Mouse (Mus musculus): ENCODE measurements around the gene Ugt1a6a. TPM values are rescaled to one million over a fixed set of nuclear protein-coding genes. Genes with fewer than 3 reads are reported as not detected.

Gene Ugt1a6a
- polyA plus RNA-seq, 1 experiment from 2014 or later, result 2.6 TPM

- H3K4me2 ChIP-seq, result no peak within 1 kb of the TSS
- no peak within 1 kb of the TSS for H3K9ac ChIP-seq
- H3K9me3 ChIP-seq, result peaks cover 71% of the 10 kb centered on the region
- H3K4me1 ChIP-seq (replicated peaks), result no peaks in the 10 kb centered on the region
- no peaks in the 10 kb centered on the region for H3K36me3 ChIP-seq
- ATAC-seq (ENCODE audit: low read depth), result no peak
- 55% methylated on average over 5 of the region's 5 CpGs for WGBS
- H3K4me3 ChIP-seq, result no peak within 1 kb of the TSS
- H3K27me3 ChIP-seq, result no peaks in the 10 kb centered on the region
- no peak within 1 kb of the TSS for H3K27ac ChIP-seq (replicated peaks)
Measured at GRCm38 (mm10) chr1:88226670-88227379, 92.2 kb downstream of the Ugt1a6a start, which contains the start of gene Mroh2a. TSS of gene Mroh2a (plus strand) at chr1:88226986.

DNA sequence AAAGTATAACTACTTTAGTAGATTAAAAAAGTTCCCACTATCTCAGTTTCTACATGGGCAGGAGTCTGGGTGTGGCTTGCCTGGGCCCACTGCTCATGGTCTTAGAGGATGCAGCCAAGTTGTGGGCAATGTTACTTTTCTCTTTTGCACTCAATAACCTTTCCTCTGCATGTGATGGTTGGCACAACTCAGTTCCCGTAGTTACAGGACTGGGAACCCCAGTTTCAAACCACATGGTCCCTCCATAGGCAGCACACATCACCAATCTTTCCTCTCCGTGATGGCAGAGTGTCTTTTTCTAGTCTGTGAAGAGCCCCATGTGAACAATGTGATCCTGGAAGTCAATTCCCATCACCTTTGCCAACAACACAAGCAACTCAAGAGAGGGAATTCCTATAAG is 92.9 kb downstream of the Ugt1a6a start:
- no peak overlapping the region for H3K4me2 ChIP-seq
- H3K4me1 ChIP-seq (replicated peaks), result no peaks in the 10 kb centered on the region
- 57% methylated on average over 2 of the region's 2 CpGs for WGBS
- no peaks in the 10 kb centered on the region for H3K36me3 ChIP-seq
- no peak for ATAC-seq (ENCODE audit: low read depth)
- H3K4me3 ChIP-seq, result no peak overlapping the region
- peaks cover 73% of the 10 kb centered on the region for H3K9me3 ChIP-seq
- no peak overlapping the region for H3K9ac ChIP-seq
- no peaks in the 10 kb centered on the region for H3K27me3 ChIP-seq
- H3K27ac ChIP-seq (replicated peaks), result no peak overlapping the region

GRCm38 (mm10) chr1:88228121-88228520 is 93.5 kb downstream of the Ugt1a6a start:
- ATAC-seq (ENCODE audit: low read depth), result no peak
- Histone ChIP-seq H3K36me3 (no peaks in the 10 kb centered on the region), H3K4me3 (no peak overlapping the region), H3K27ac (replicated peaks) (no peak overlapping the region), H3K9me3 (peaks cover 79% of the 10 kb centered on the region), H3K4me2 (no peak overlapping the region), H3K27me3 (no peaks in the 10 kb centered on the region), H3K9ac (no peak overlapping the region), H3K4me1 (replicated peaks) (no peaks in the 10 kb centered on the region)
- 70% methylated on average over 7 of the region's 7 CpGs for WGBS

DNA sequence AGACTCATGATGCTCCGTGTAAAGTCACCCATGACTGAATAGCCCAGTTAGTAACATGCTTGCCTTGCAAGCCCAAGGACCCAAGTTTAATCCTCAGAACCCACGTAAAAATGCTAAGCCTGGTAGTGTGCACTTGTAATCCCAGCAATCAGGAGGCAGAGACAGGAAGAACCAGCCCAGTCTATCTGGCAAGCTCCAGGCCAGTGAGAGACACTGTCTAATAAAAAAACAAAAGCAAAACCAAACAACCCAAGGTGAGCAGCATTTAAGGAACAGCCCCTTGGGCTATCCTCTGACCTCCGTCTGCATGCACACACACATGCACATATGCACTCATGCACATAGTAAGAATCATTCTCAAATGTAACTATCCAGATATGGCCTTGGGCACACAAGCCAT is 95.0 kb downstream of the Ugt1a6a start:
- Histone ChIP-seq H3K9me3 (peaks cover 93% of the 10 kb centered on the region), H3K9ac (no peak overlapping the region), H3K36me3 (no peaks in the 10 kb centered on the region), H3K27ac (replicated peaks) (no peak overlapping the region), H3K4me2 (no peak overlapping the region), H3K4me3 (no peak overlapping the region), H3K27me3 (no peaks in the 10 kb centered on the region), H3K4me1 (replicated peaks) (no peaks in the 10 kb centered on the region)
- 82% methylated on average over 3 of the region's 3 CpGs for WGBS
- no peak for ATAC-seq (ENCODE audit: low read depth)

DNA sequence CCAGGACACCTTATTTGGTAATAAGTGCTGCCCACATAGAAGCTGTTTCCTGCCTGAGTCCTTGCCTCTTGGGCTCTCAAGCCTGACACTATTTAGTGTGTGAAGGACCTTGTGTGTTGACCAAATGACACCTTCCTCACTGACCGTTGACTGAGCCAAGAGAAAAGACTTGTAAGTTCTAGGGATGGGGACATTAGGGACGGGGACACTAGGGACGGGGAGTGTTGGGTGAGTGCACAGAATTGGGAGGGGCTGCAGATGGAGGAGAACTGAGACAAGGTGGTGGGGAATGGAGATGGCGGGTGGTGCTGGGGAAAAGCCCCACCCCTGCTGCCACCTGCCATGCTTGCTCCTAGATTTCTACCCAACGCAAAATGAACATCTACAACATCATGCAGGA is 95.4 kb downstream of the Ugt1a6a start:
- H3K4me3 ChIP-seq, result no peak overlapping the region
- H3K4me1 ChIP-seq (replicated peaks), result no peaks in the 10 kb centered on the region
- no peaks in the 10 kb centered on the region for H3K36me3 ChIP-seq
- H3K27me3 ChIP-seq, result no peaks in the 10 kb centered on the region
- no peak for ATAC-seq (ENCODE audit: low read depth)
- H3K9me3 ChIP-seq, result peaks cover 98% of the 10 kb centered on the region
- H3K9ac ChIP-seq, result no peak overlapping the region
- H3K4me2 ChIP-seq, result no peak overlapping the region
- WGBS, result 87% methylated on average over 5 of the region's 5 CpGs
- no peak overlapping the region for H3K27ac ChIP-seq (replicated peaks)

DNA sequence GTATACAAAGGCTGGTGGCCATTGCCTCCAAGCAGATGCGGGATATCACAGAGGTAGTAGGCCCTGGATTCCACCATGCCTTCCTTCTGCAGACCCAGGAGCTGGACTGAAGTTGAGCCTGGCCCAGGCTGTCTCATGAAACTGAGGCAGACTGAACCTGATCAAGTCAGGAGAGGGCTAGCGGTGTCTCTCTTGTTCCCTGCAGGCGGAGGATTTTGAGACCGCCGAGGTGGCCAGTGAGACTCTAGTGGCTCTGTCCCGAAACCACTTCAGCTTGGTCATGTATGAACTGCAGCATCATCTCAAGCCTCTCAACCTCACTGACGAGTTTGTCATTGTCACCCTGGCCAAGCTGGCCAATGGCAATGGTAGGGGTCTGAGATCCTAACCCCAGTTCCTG is 95.8 kb downstream of the Ugt1a6a start:
- H3K4me1 ChIP-seq (replicated peaks), result no peaks in the 10 kb centered on the region
- H3K9me3 ChIP-seq, result peaks cover 100% of the 10 kb centered on the region
- no peak for ATAC-seq (ENCODE audit: low read depth)
- no peaks in the 10 kb centered on the region for H3K36me3 ChIP-seq
- H3K27me3 ChIP-seq, result no peaks in the 10 kb centered on the region
- no peak overlapping the region for H3K4me2 ChIP-seq
- WGBS, result 76% methylated on average over 7 of the region's 7 CpGs
- H3K9ac ChIP-seq, result no peak overlapping the region
- no peak overlapping the region for H3K27ac ChIP-seq (replicated peaks)
- H3K4me3 ChIP-seq, result no peak overlapping the region

- Histone ChIP-seq H3K4me2 (no peak overlapping the region), H3K9me3 (peaks cover 100% of the 10 kb centered on the region), H3K27me3 (no peaks in the 10 kb centered on the region), H3K27ac (replicated peaks) (no peak overlapping the region), H3K4me3 (no peak overlapping the region), H3K36me3 (no peaks in the 10 kb centered on the region), H3K9ac (no peak overlapping the region), H3K4me1 (replicated peaks) (no peaks in the 10 kb centered on the region)
- 78% methylated on average over 6 of the region's 6 CpGs for WGBS
- no peak for ATAC-seq (ENCODE audit: low read depth)
Measured at GRCm38 (mm10) chr1:88230981-88231802, 96.6 kb downstream of the Ugt1a6a start.

DNA sequence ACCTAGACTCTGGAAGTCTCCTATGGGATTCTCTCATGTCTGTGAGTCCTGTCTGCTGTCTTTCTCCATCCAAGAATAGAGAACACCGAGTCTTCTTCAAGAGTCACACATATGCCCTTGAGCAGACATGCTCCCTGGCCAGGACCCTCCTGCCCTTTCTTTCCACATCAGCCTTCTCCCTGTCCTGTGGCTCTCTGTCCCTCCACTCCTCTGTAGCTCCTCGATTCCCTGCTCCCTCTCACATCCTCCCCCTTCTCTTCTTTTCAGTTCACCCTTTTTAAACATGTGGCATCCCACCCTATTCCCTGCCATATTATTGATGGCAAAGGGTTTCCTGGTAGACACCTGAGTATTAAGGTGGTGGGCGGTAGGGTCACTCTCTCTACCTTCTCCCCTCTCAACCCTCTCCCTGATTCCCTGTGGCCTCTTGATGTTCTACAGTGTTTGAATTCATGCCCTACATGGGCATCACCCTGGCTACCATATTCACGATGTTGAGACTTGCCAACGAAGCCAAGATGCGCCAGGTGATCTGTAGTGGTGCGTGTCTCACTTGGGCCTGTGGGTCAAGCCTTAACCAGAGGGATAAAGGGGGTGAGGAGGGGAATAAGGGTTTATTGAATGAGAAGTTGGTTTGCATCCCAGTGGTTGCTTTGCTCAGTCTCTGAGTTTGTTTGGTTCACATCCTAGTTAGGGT is 97.3 kb downstream of the Ugt1a6a start:
- no peak overlapping the region for H3K4me3 ChIP-seq
- H3K9ac ChIP-seq, result no peak overlapping the region
- ATAC-seq (ENCODE audit: low read depth), result no peak
- peaks cover 97% of the 10 kb centered on the region for H3K9me3 ChIP-seq
- WGBS, result 69% methylated on average over 7 of the region's 7 CpGs
- H3K36me3 ChIP-seq, result no peaks in the 10 kb centered on the region
- H3K27me3 ChIP-seq, result no peaks in the 10 kb centered on the region
- H3K4me2 ChIP-seq, result no peak overlapping the region
- H3K27ac ChIP-seq (replicated peaks), result no peak overlapping the region
- H3K4me1 ChIP-seq (replicated peaks), result no peaks in the 10 kb centered on the region

GRCm38 (mm10) chr1:88232664-88233380 is 98.2 kb downstream of the Ugt1a6a start:
- H3K4me1 ChIP-seq (replicated peaks), result no peaks in the 10 kb centered on the region
- 57% methylated on average over 3 of the region's 3 CpGs for WGBS
- H3K9me3 ChIP-seq, result peaks cover 97% of the 10 kb centered on the region

GRCm38 (mm10) chr1:88233421-88234247 is 99.0 kb downstream of the Ugt1a6a start:
- Histone ChIP-seq H3K9me3 (peaks cover 97% of the 10 kb centered on the region), H3K27ac (replicated peaks) (no peak overlapping the region), H3K36me3 (no peaks in the 10 kb centered on the region), H3K4me3 (no peak overlapping the region), H3K4me2 (no peak overlapping the region), H3K9ac (no peak overlapping the region), H3K27me3 (no peaks in the 10 kb centered on the region), H3K4me1 (replicated peaks) (no peaks in the 10 kb centered on the region)
- ATAC-seq (ENCODE audit: low read depth), result no peak
- WGBS, result 69% methylated on average over 14 of the region's 14 CpGs

More at GRCm38 (mm10) chr1:88232664-88233380, 98.2 kb downstream of the Ugt1a6a start:
- H3K4me2 ChIP-seq, result no peak overlapping the region
- H3K36me3 ChIP-seq, result no peaks in the 10 kb centered on the region
- no peak overlapping the region for H3K4me3 ChIP-seq
- no peak overlapping the region for H3K27ac ChIP-seq (replicated peaks)
- no peak overlapping the region for H3K9ac ChIP-seq
- no peak for ATAC-seq (ENCODE audit: low read depth)
- H3K27me3 ChIP-seq, result no peaks in the 10 kb centered on the region

DNA sequence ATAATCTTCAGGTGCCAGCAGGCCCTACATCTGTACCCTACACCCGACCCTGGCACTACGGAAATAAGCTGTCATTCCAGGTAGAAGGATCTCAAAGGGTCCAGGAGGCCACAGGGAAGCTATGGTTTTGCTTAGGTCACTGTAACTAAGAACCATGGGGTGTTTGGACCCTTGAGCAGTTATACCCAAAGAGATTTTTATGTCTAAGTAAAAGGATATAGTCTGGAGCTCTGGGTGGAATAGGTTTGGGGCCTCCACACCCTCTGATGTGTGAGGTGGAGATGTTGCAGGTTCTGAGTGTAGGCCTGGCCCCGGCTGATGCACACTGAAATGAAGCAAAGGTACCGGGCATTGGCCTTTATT is 99.6 kb downstream of the Ugt1a6a start:
- Histone ChIP-seq H3K9ac (no peak overlapping the region), H3K9me3 (peaks cover 97% of the 10 kb centered on the region), H3K4me1 (replicated peaks) (no peaks in the 10 kb centered on the region), H3K4me3 (no peak overlapping the region), H3K27ac (replicated peaks) (no peak overlapping the region), H3K36me3 (no peaks in the 10 kb centered on the region), H3K27me3 (no peaks in the 10 kb centered on the region), H3K4me2 (no peak overlapping the region)
- 68% methylated on average over 4 of the region's 4 CpGs for WGBS
- ATAC-seq (ENCODE audit: low read depth), result no peak

Data from neural tube, embryonic 13.5 days (tissue).